Mouse (Mus musculus): ENCODE results near the gene Aoah.

The Aoah gene

GRCm38 (mm10) chr13:20793901-20794300 is at the start of gene Aoah:
Gene Aoah, plus strand, starts transcription at chr13:20794113.
- DNase-seq: no peak

- no peak for DNase-seq
These were observed 39.1 kb upstream of the Aoah start for GRCm38 (mm10) chr13:20754843-20755242.

GRCm38 (mm10) chr13:20783648-20784047 is 10.3 kb upstream of the Aoah start:
- DNase-seq: no peak

GRCm38 (mm10) chr13:20784060-20784459 is 9.9 kb upstream of the Aoah start:
- no peak for DNase-seq

GRCm38 (mm10) chr13:20785960-20786359 is 8.0 kb upstream of the Aoah start:
- DNase-seq: no peak

- DNase-seq: no peak
These were observed 7.1 kb upstream of the Aoah start for GRCm38 (mm10) chr13:20786825-20787245.

- no peak for DNase-seq
These were observed 6.0 kb upstream of the Aoah start for GRCm38 (mm10) chr13:20787952-20788351.

- DNase-seq: no peak
These were observed 2.7 kb downstream of the Aoah start for GRCm38 (mm10) chr13:20796651-20797050.

- no peak for DNase-seq
These were observed 4.6 kb downstream of the Aoah start for GRCm38 (mm10) chr13:20798536-20798935.

GRCm38 (mm10) chr13:20799772-20800171 is 5.9 kb downstream of the Aoah start:
- no peak for DNase-seq

GRCm38 (mm10) chr13:20800569-20800968 is 6.7 kb downstream of the Aoah start:
- no peak for DNase-seq

GRCm38 (mm10) chr13:20811782-20812406 is 18.0 kb downstream of the Aoah start:
- no peak for DNase-seq

GRCm38 (mm10) chr13:20816385-20816784 is 22.5 kb downstream of the Aoah start:
- no peak for DNase-seq

- DNase-seq: no peak
These were observed 26.9 kb downstream of the Aoah start for GRCm38 (mm10) chr13:20820712-20821328.

GRCm38 (mm10) chr13:20828728-20829127 is 34.8 kb downstream of the Aoah start:
- no peak for DNase-seq

GRCm38 (mm10) chr13:20829181-20829900 is 35.4 kb downstream of the Aoah start:
- no peak for DNase-seq

GRCm38 (mm10) chr13:20855893-20856292 is 62.0 kb downstream of the Aoah start:
- DNase-seq: no peak

GRCm38 (mm10) chr13:20899372-20899771 is 105.5 kb downstream of the Aoah start:
- no peak for DNase-seq

- DNase-seq: no peak
These were observed 106.6 kb downstream of the Aoah start for GRCm38 (mm10) chr13:20900396-20900971.

- DNase-seq: no peak
These were observed 107.1 kb downstream of the Aoah start for GRCm38 (mm10) chr13:20900972-20901457.

GRCm38 (mm10) chr13:20901634-20902135 is 107.8 kb downstream of the Aoah start:
- no peak for DNase-seq

GRCm38 (mm10) chr13:20904118-20904517 is 110.2 kb downstream of the Aoah start:
- no peak for DNase-seq

- no peak for DNase-seq
These were observed 111.3 kb downstream of the Aoah start for GRCm38 (mm10) chr13:20905195-20905594.
